Mouse (Mus musculus) liver, adult 2 months (tissue): ENCODE results near the gene Coro2b.

Source experiments
- CTCF ChIP-seq: fragments of 200-500 bp; IDR thresholded peaks from 2 replicates; pipeline ENCODE4 v1.5.1; 2011; ENCODE audit warnings: low read depth, low read length, control low read depth
- POLR2A ChIP-seq: fragments of 200-500 bp; IDR thresholded peaks from 2 replicates; pipeline ENCODE4 v1.6.1; 2011; ENCODE audit warnings: low read length, control low read depth; ENCODE audit not compliant: insufficient read depth; ENCODE audit errors: extremely low read depth

DNA sequence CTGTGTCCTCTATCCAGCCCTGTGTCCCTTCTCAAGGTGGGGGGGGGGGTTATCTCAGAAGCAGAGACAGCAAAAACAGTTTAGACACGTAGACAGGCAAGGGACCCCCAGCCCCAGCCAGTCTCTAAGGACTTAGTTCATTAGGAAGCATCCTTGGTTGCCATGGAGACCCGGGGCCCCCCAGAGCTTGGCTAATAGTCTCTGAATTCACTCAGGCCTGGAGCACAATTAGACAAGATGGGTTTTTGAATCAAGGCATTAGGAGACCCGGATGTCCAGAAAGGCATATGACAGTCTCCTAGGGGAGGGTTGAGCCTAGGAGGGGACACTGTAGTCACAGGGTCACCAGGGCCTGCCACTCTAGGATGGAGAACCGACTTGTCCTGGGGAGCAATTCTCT, 18.3 kb downstream of the Coro2b start:
- TF ChIP-seq CTCF, result no peak
- no peak for TF ChIP-seq POLR2A
